Mouse (Mus musculus): ENCODE results near the gene Mttp.

Mttp gene

DNA sequence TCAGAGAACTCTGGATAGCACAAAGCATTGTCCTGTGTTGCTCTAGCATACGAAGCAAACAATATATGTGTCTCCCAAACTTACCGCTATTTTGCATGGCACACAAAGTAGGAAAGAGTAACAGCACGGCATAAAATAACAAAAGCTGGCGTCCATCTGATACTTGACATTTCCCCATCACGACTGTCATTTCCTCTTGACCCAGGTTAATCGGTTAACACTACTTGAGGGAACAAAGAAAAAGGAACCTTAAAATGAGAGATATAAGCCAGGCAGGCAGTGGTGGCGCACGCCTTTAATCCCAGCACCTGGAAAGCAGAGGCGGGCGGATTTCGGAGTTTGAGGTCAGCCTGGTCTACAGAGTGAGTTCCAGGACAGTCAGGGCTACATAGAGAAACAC is 10.9 kb downstream of the Mttp start:
- no peak for DNase-seq

DNA sequence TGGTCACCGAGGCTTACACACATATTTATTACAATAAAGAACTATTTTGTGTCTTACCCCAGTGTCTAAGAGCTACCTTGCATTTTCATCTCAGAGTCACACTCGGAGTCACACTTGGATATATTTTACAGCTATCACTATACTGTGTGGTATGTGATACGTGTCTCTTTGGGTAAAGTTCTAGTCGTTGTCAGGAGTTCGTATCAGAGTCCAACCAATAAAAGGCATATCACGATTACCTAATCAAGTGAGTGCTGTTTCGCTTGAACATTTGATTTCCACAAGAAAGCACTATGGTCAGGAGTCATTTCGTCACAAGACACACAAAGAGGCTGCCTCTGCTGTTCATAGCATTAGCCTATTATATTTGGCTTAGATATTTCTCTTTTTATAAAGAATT is 11.3 kb downstream of the Mttp start:
- DNase-seq: no peak

DNA sequence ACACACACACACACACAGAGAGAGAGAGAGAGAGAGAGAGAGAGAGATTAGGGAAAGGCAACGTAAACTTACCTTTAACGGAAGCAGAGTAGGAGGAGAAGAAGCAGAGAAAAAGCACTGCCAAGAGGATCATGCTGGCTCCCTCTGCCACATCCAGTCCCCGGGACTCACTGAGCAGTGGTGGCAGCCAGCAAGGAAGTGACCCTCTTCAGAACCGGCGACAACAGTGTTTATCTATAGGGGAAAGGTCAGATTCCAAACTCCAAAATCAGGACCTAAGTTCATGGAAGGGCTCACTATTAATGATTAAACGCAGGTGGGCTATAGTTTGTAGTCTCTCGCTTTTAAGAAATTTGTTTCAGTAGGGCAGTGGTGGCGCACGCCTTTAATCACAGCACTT is 13.6 kb downstream of the Mttp start:
- no peak for DNase-seq

DNA sequence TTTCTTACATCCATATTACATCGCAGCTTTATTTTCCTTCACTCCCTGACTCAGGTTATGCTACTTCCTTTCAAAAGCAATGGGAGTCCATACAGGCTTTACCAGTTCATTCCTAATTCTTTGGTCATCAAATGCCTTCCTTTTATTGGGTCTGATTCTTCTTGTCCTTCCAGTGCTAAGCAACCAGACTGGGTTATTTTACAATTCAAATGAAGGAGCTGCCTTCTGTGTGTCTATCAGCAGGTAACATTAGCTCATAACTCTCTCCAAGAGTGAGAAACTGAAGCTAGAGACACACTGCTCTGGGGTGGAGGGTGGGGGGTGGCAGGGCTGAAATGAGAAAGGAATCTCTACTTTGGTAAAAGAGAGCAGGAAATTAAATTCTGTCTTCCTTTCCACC is 14.1 kb downstream of the Mttp start:
- DNase-seq: no peak

DNA sequence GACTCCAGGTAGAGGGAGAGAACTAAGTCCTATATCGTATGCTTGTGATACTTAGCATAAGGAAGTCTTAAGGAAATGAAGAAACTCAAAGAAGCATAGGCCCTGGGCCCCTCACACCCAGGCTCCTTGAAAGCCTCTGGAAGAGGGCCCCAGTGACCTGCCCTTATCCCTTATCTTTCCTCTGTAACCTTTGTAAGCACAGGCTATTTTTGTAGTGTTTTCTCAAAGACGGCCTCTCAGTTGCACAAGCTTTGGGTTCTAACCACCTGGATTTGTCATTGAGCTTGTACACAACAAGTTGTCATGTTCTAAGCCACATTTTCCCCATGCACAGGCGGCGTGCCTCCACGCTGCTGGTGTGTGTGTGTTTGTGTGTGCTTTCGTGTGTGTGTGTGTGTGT is 15.7 kb downstream of the Mttp start:
- no peak for DNase-seq

DNA sequence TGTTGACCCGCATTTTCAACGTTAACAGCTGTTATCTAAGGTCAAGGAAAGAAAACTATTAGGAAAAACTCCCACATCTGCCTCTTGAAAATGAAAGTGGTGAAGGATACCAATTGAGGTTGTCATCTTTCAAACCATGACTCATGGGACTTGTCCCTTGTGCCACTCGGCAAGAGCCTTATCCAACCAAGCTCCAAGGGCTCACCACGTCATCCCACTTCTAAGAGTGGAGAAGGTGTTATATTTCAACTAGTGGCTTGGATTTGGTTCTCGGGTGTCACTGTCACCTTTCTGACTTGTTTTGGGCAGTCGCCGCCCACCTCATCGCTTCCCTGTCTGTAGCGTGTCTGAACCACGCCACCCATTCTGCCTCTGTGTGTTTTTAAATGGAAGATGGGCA is 20.9 kb downstream of the Mttp start:
- DNase-seq: no peak

DNA sequence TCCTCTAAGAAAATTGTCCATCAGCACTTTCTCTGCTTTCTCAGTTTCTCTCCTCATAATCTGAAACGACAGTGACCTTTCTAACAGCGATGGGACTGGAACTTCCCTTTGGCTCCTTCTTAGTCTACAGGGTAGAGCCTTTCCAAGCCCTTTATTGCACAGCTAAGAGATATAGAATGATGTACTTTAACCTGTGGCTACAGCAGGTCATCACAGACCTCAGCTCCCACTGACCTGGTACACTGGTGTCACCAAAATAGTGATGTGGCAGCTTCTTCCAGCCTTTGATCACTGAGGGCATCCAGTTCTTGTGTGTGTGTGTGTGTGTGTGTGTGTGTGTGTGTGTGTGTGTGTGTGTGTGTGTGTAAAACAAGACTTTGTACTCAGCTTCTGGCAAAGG is 23.3 kb downstream of the Mttp start:
- DNase-seq: no peak

DNA sequence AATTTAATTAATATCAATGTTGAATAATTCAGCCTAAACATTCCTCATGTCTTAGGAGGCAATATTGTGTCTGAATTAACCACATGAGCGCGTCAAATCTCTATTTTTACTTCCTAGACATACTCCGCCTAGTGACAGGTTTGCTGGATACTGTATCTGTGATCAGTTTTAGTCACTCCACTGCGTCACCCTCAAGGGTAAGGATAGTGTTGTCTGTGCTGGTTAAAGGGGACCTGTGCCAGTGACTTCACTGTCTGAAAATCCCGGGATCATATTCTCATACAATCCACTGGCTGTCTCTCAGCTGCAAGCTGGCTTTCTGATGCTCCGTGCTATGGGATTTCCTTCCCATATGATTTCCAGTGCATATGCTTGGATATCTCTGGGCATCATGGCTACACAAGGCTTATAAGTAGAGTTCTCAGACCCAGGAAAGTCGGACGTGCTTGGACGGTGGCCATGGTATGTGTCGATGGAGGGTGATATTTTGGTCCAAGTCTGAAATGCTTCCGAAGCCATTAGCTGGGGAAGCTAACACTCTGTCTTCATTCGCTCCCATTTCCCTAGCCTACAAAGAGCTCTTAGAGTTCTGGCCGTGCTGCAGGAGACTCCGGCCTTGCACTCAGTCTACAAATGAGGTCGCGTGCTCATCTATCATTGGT is 25.2 kb downstream of the Mttp start:
- no peak for DNase-seq

DNA sequence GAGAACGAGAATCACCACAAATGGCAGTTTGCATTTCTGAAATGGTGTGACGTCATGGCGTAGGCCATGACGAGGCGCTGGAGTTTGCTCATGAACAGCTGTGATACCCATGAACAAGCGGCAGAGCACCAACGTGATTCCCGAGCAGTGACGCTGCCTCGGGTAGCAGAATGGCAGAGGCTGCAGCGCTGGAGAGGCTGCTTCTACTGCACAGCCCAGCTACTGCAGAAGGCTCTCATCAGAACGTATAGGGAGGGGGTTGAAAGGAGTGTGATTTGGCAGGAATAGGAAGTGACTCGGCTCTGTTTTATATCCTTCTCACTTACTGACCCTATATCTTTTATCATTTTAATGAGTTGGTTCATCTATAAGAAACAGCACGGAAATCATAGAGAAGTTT is 25.9 kb downstream of the Mttp start:
- no peak for DNase-seq

DNA sequence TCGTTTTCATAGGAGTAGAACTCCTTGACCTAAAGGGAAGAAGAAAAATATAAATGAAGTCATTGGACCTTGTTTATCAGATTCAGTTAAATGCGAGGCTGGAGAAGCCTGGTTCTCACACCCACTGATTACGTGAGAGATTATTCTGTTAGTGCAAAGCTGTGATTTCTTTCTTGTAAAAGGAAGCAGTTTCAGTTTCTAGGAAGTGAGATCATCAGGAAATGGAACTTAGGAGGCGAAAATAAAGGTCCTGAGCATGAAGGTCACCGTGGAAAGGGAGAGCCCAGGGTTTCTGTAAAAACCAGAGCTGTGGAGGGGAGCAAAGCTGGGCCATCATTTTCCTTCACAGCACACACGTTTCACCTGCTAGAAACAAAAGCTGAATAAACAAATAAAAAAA is 26.4 kb downstream of the Mttp start:
- DNase-seq: no peak

DNA sequence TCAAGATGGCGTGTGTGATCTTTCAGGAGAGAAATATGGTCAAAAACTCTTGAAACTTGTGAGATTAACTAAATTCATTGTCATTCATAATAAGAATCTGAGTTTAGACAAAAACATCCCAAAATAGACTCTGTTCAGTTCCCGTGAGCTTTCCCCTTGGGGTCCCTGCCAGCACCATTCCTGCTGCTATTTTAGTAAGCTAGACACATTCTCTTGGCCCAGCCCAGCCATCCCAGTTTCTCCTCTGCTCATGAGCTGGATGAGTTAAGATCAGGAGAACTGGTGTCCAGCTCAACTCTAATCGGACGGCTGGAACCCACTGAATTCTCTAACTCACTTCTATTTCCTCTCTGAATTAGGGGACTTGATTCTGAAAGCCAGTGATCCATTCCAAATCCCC is 27.9 kb downstream of the Mttp start:
- no peak for DNase-seq

DNA sequence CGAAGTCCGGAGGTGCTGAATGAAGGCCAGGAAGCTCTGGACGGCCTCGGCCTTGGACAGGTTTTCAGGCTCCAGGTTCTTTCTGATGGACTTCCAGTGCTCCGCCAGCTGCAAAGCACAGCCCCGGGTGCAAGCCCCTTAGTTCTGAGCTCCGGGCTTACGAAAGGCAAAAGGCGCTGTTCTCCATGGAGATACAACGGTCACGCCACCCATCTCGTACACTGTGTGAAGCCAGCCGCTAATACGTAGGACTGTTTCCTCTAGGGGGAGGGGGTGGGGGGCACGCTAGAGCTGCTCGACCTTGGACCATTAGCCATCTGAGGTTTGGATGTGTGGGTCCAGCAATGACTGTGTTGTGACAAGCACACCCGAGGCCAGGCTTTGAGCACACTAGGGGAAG is 30.7 kb downstream of the Mttp start:
- DNase-seq: no peak

DNA sequence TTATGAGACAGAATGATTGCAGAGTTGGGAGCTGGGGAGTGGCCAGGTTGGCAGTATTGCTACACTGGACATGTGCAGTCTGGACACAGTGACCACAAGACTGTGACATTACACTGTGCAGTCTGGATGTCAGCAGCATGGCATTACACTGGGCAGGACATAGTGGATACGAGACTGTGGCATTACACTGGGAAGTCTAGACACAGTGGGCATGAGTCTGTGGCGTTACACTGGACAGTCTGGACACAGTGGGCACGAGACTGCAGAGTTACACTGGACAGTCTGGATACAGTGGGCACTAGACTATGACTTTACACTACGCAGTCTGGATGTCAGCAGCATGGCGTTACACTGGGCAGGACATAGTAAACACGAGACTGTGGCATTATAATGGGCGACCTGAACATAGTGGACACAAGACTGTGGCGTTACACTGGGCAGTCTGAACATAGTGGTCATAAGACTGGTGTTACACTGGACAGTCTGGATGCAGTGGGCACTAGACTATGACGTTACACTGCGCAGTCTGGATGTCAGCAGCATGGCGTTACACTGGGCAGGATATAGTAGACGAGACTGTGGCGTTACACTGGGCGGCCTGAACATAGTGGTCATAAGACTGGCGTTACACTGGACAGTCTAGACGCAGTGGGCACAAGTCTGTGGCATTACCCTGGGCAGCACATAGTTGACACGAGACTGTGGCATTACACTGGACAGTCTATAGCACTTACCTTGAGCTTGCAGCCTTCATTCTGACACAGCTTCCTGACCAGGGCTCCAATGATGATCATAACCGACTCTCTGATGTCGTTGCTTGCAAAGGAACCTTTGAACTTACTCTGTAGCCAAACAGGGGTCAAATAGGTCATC is 33.6 kb downstream of the Mttp start:
- no peak for DNase-seq

DNA sequence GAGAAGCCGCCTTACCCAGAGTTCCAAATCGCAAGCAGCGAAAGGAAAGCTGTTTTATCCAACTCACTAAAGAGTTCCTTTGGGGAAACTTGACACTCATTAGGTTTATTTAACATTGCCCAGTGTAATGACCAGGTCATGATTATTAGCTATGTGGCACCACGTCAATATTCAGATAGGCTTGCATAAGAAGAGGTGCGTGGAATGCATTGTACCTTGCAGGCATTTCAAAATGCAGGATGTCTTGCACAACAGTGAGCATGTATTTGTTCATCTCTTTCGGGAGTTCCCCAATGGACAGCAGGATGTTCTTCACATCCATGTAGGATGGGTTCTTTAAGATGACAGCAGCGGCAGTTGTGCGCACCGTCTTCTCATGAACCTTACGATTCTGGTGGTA is 37.9 kb downstream of the Mttp start:
- DNase-seq: no peak

DNA sequence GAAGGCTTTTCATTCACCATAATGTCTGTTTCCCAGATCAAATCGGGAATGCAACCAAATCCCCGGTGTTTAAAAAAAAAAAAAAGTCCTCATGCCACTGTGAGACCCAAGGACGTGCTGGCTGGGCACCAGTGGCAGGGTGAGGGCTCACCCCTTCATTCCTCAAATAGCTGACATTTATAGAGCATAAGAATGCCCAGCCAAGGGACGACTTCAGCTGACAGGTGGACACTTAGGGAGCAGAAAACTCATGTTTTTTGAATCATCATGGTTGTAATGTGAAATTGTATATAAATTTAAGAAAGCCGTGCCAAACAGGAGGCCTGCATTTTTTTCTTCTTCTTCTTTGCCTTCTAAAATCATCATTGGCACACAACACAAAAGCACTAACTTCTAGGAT is 39.7 kb downstream of the Mttp start:
- DNase-seq: no peak

DNA sequence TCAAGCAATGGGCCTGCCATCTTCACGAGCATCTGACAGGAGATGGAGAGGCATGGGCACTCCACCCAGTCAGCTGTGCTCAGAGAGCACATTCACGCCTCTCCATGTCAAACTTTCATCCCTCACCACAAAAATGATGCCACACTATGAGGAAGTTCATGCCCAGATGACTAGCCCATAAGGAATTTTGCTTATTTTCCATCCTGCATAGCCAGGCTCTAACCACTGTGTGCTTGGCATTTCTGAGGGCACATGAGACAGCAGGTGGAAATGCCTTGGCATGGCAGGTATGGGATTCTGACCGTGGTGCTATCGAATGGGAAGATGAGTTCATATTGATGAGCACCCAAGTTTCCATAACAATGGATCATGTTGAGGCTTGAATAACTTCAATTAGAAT is 41.1 kb downstream of the Mttp start:
- no peak for DNase-seq

DNA sequence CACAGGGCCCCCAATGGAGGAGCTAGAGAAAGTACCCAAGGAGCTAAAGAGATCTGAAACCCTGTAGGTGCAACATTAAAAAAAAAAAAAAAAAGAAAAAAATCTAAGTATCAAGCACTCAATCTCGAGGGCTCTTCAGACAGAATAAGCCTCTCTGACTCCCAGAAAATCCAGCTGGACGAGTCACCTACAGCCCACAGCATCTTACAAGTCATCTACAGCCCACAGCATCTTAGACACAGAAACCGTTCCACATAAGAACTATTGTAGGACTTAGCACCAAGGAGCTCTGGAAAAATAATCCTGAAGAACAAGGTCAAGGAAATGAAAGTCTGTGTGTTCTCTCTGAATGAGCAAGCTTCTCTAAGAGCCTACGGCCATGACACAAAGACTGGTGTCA is 42.8 kb downstream of the Mttp start:
- DNase-seq: no peak

DNA sequence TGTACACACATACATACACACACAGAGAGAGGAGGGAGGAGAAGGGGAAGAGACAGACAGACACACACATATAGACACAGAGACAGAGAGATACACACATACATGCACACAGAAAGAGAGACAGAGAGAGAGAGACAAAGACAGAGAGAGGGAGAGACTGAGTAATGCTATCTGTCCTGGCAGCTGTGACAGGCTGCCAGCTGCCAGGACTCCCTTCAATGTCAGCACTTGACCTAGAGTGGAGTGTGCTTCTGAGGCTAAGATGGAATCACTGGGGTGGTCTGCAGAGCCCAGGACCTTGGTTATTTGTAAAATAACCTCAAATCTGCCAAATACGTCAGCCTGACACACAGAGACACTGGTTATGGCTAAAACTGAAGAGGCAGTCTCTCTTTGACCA is 47.0 kb downstream of the Mttp start:
- no peak for DNase-seq

DNA sequence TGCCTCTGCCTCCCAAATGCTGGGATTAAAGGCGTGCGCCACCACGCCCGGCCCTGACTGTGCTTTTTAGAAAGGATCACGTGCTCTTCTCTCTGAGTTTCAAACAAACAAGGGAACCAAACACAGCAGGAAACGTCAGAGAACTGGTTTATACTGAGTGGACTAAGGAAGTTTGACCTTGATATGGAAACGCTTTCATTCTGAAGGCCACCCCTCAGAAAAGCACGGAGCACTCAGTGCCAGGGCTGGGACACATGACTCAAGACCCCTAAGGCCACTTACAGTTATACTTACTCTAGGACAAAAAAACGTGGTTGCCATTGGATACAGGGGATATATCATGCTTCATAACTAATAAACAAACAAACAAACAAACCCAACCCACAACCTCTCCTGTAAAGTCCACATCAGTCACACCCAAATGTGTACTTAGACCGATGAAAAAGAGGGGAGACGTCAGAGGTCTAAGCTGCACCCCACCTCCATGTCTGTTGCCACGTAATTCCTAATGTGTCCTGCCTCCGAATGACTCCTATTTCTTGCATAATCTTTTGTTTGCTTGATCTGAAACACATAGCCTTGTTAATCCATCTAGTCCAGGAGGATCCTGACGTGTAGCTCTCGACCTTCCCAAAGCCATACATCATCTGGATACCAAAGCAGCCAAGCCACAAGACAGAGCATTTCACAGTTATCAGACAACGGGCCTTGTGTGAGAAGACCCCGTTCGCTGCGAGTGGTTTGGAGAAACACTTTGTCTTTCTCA is 48.3 kb downstream of the Mttp start:
- DNase-seq: no peak

DNA sequence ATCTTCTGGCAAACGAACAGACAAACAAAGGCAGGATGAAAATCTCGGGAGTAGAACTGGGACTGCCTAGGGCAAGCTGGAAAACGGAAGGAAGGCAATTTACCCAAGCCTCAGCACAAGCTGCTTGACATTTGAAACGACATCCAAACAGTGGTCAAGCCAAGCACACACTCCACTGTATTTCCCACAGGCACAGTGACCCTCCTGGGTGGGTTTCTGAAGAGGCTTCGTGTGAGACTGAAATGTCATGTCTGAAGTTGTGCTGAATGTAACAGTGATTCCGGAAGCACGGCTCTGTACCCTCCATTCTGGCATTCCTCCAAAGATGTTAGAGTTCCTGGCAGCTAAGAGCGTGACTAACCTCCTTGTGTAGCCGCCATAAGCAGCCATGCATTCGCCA is 49.0 kb downstream of the Mttp start:
- no peak for DNase-seq

DNA sequence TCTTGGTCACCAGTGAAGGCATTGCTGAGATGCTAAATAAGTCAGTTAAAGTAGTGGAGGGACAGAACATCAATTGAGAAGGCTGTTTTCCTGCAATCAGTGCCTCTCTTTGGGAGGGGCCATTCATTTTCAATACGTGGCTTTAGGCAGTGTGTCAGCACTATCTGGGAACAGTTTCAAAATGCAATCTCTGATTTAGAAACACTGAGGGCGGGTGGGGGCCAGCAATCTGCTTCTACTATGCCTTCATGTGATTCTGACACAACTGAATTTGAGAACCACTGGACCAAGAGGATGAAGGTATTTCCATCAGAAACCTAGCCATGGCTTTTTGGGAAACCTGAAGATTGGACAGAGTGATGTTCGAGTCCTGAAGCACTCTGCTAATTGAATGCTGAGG is 49.5 kb downstream of the Mttp start:
- DNase-seq: no peak

DNA sequence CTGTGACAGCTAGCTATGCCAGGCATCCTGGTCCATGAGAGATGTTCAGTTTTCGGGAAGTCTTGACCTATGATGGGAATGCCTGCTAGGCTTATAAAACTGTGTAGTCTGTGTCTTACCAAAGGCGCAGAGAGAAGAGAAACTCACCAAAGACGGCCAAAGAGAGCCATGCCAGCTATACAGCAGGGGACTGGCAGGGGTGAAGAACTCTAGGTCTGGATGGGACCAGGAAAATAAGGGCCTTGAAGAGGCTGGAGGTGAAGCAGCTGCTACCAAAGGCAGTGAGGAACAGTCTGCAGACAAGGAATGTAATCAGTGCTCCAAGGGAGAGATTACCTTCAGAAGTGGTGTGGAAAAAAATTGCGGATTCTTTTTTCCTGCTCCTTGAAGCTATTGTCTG is 60.9 kb downstream of the Mttp start:
- DNase-seq: no peak

DNA sequence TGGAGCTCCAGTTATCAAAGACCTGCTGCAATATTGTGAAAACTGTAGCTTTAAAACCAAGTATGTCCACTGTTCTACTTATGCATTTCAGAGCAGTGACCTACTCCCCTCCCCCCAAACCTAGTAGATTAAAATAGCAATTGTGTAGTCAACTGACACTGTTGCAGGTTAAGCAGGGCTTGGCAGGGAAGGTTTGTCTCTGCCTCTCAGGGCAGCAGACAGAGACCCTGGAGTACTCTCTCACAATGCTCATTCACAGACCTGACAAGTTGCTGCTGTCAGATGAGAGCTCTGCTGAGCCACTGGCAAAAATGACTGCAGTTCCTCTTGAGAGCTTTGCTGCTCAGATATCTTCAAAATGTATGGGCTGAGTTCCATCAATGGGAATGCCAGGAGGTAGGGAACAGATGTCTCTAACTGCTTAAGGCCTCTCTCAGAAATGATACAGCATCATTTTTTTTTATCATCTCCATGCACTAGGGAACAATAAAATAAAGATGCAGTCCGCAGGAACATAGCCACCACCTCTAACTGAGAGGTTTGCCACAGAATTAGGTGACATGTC is 61.6 kb downstream of the Mttp start:
- no peak for DNase-seq

DNA sequence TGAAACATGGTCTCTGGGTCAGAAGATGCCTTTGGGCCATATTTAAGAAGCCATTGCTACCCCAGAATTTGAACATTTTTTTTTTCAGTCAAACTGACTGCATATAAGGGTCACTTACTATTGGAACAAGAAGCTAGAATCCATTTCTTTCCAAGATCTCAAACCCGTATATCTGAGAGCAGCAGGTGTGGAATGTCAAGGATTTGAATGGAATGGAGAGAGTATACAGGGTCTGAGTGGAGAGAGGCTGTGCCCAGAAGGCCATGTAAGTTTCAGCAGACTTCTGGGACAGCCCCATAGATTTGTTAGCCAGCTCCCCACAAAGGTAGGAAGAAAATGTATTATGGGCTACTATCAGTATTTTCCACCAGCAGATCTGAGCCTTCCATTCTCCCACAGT is 66.1 kb downstream of the Mttp start:
- DNase-seq: no peak
